Comparison of ENCODE assay signal across 8 mouse cellular contexts in the genomic region with DNA sequence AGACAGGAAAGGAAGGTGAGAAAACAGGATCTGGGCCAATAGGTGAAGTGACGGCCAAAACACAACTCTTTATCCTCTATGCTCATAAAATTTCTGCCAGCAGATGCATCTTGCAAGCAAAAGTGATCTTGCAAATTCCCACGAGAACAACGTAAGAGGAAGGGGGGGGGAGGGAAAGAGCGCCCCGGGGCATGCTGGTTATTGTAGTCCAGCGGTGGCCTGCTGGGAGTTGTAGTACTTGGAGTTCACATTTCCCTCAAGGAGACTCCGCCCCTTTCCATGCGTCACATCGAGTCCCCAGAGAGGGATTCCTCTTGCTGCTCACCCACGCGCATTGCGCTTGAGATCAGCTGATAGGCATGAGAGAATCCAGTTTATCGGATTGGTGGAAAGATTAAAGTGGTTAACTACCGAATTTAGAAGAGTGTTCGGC. TPM values are rescaled to one million over a fixed set of nuclear protein-coding genes. Genes with fewer than 3 reads are reported as not detected.
DNase-seq lines count a peak whose midpoint lies in the region; ATAC-seq and TF ChIP-seq lines count a peak whose summit lies in the region.

No protein-coding gene starts in this region.

- TF ChIP-seq RAD21 in MEL (IDR thresholded peaks at IDR 0.05; ENCODE audit: low read depth, low read length) = no peak

- peak overlapping the region; percentile 52 to 60 for H3K4me3 ChIP-seq in MEL (ENCODE audit: control insufficient read depth in 1 of 2, insufficient read depth in 1 of 2, low read depth in 2 of 2, low read length in 2 of 2)
- peak overlapping the region; percentile 43 for H3K4me3 ChIP-seq in cerebellum, adult 2 months (replicated peaks; ENCODE audit: insufficient read depth, low read depth, low read length)
- H3K4me3 ChIP-seq in forebrain, postnatal 0 days (ENCODE audit: low read depth, low read length) = peak overlapping the region; percentile 28
- peak overlapping the region; percentile 32 for H3K4me3 ChIP-seq in lung, embryonic 15.5 days

- H3K4me1 ChIP-seq in MEL (ENCODE audit: control insufficient read depth in 1 of 2, insufficient read depth in 2 of 2, low read length in 2 of 2) = peaks cover 3 to 32% of the 10 kb centered on the region in 2 experiments; a peak in 3 of 4 replicates
- peaks cover 16% of the 10 kb centered on the region for H3K4me1 ChIP-seq in cerebellum, adult 2 months (ENCODE audit: control insufficient read depth, insufficient read depth, low read length)
- peaks cover 20% of the 10 kb centered on the region for H3K4me1 ChIP-seq in forebrain, postnatal 0 days (ENCODE audit: insufficient read depth)
- peaks cover 38% of the 10 kb centered on the region for H3K4me1 ChIP-seq in lung, embryonic 15.5 days

- peaks cover 34% of the 10 kb centered on the region for H3K79me2 ChIP-seq in MEL (ENCODE audit: control insufficient read depth, insufficient read depth, low read length, poor library complexity)

- peak; percentile 100 for DNase-seq in MEL (ENCODE audit: low read depth, low spot score)
- DNase-seq in cerebellum, adult 2 months = peak; percentile 95 to 97
- peak; percentile 99 for DNase-seq in forebrain, postnatal 0 days
- peak; percentile 94 for DNase-seq in heart, postnatal 4 days
- peak; percentile 98 for DNase-seq in layer of hippocampus, adult 8-10 months (ENCODE audit: low spot score in 2 of 2)
- DNase-seq in ovary, adult 18-20 months (ENCODE audit: low spot score) = peak; percentile 91
- DNase-seq in thymus, postnatal 0 days (ENCODE audit: low spot score) = peak; percentile 99

- peak in 1 of 2 experiments; percentile 93; a peak in 2 of 4 replicates for TF ChIP-seq POLR2A in MEL (IDR thresholded peaks at IDR 0.05; ENCODE audit: control insufficient read depth in 1 of 2, insufficient read depth in 1 of 2, low read depth in 1 of 2, low read length in 2 of 2, poor library complexity in 1 of 2)
- peak; percentile 73; the same call in 1 of the 2 replicates for TF ChIP-seq POLR2A in cerebellum, adult 2 months (IDR thresholded peaks at IDR 0.05; ENCODE audit: borderline replicate concordance, insufficient read depth, low read length)

- WGBS in cerebellum, adult 2 months = under 1% methylated on average over 15 of the region's 15 CpGs
- WGBS in forebrain, postnatal 0 days = 1% methylated on average over 15 of the region's 15 CpGs
- WGBS in lung, embryonic 15.5 days = under 1% methylated on average over 15 of the region's 15 CpGs

- no peaks in the 10 kb centered on the region for H3K27me3 ChIP-seq in MEL (ENCODE audit: control insufficient read depth in 1 of 2, insufficient read depth in 2 of 2, low read length in 2 of 2)
- H3K27me3 ChIP-seq in cerebellum, adult 2 months (ENCODE audit: control insufficient read depth, insufficient read depth, low read length) = no peaks in the 10 kb centered on the region
- H3K27me3 ChIP-seq in forebrain, postnatal 0 days (ENCODE audit: insufficient read depth, low read length) = no peaks in the 10 kb centered on the region
- no peaks in the 10 kb centered on the region for H3K27me3 ChIP-seq in lung, embryonic 15.5 days

- ATAC-seq in forebrain, postnatal 0 days = peak; percentile 92
- ATAC-seq in lung, embryonic 15.5 days (ENCODE audit: borderline replicate concordance, extremely low read depth, low FRiP score, low TSS enrichment) = peak; percentile 82

- peaks cover 0 to 32% of the 10 kb centered on the region in 2 experiments; a peak in 2 of 4 replicates for H3K36me3 ChIP-seq in MEL (ENCODE audit: control insufficient read depth in 1 of 2, insufficient read depth in 2 of 2, low read length in 2 of 2)
- no peaks in the 10 kb centered on the region for H3K36me3 ChIP-seq in forebrain, postnatal 0 days (ENCODE audit: insufficient read depth)
- no peaks in the 10 kb centered on the region for H3K36me3 ChIP-seq in lung, embryonic 15.5 days

- H3K9me3 ChIP-seq in MEL (replicated peaks; ENCODE audit: insufficient read depth, low read length) = no peaks in the 10 kb centered on the region
- H3K9me3 ChIP-seq in forebrain, postnatal 0 days (ENCODE audit: low read length) = no peaks in the 10 kb centered on the region
- no peaks in the 10 kb centered on the region for H3K9me3 ChIP-seq in lung, embryonic 15.5 days

- no peak for TF ChIP-seq CTCF in MEL (IDR thresholded peaks at IDR 0.05 in 2 of 3, conservative IDR thresholded peaks at IDR 0.05 in 1 of 3; ENCODE audit: control insufficient read depth in 1 of 3, insufficient read depth in 1 of 3, low read depth in 2 of 3, low read length in 3 of 3, poor library complexity in 1 of 3, severe bottlenecking in 1 of 3)
- no peak for TF ChIP-seq CTCF in cerebellum, adult 2 months (IDR thresholded peaks at IDR 0.05; ENCODE audit: borderline replicate concordance, insufficient read depth, low read depth, low read length)
- TF ChIP-seq CTCF in forebrain, postnatal 0 days (IDR thresholded peaks at IDR 0.05; ENCODE audit: low read depth) = no peak

- peak overlapping the region; percentile 93 for H3K27ac ChIP-seq in MEL (ENCODE audit: control insufficient read depth, low read depth, low read length)
- peak overlapping the region; percentile 61; the same call in 1 of the 2 replicates for H3K27ac ChIP-seq in cerebellum, adult 2 months (ENCODE audit: insufficient read depth, low read length)
- peak overlapping the region; percentile 72 for H3K27ac ChIP-seq in forebrain, postnatal 0 days (ENCODE audit: low read depth, low read length)
- H3K27ac ChIP-seq in lung, embryonic 15.5 days = peak overlapping the region; percentile 46; the same call in 1 of the 2 replicates

- TF ChIP-seq EP300 in MEL (IDR thresholded peaks at IDR 0.05; ENCODE audit: low read depth in 1 of 2, low read length in 2 of 2) = peak in 1 of 2 experiments; percentile 13; a peak in 1 of 4 replicates

- peak overlapping the region; percentile 53 for H3K4me2 ChIP-seq in forebrain, postnatal 0 days (ENCODE audit: low read depth)
- H3K4me2 ChIP-seq in lung, embryonic 15.5 days = peak overlapping the region; percentile 61

- peak overlapping the region; percentile 78 for H3K9ac ChIP-seq in MEL (ENCODE audit: control insufficient read depth, low read depth, low read length, poor library complexity, severe bottlenecking)
- peak overlapping the region; percentile 56 for H3K9ac ChIP-seq in forebrain, postnatal 0 days
- peak overlapping the region; percentile 44 for H3K9ac ChIP-seq in lung, embryonic 15.5 days

TF ChIP-seq in MEL, 35 proteins besides CTCF, POLR2A, EP300 and RAD21 (continues in another document):
- TF ChIP-seq MEF2A (IDR thresholded peaks at IDR 0.05; ENCODE audit: extremely low read depth, insufficient replicate concordance, low read depth, low read length, poor library complexity, severe bottlenecking) (no peak), MYC (IDR thresholded peaks at IDR 0.05; ENCODE audit: low read depth, low read length) (no peak; the same call in 1 of the 2 replicates)

RNA-seq across cellular contexts. Expression of a gene that starts 2.5 kb away (rescaled TPM):
- total RNA-seq in MEL (2012; rRNA removed) = 156 and 164 TPM in 2 replicates
- polyA plus RNA-seq in MEL (2012; ENCODE audit: insufficient read depth in 1 of 2, insufficient read length in 2 of 2, low read depth in 1 of 2, low replicate concordance in 2 of 2, missing spikeins in 1 of 2) = 100 to 1,000 TPM in 1 of 2 experiments, not detected in 1; 343 TPM
- 195 and 219 TPM in 2 replicates for polyA plus RNA-seq in cerebellum, adult 2 months (2012; rRNA removed)
- 161 TPM in 2 replicates for total RNA-seq in forebrain, postnatal 0 days (2014; rRNA removed)
- polyA plus RNA-seq in forebrain, postnatal 0 days (2015; fragmentation: Nextera tagmentation; extraction: Ambion mirVana) = 328 and 369 TPM in 2 replicates
- total RNA-seq in heart, postnatal 4 days (2021) = 100 to 1,000 TPM; 131 to 137 TPM
- total RNA-seq in layer of hippocampus, adult 8-10 months (2022) = 100 to 1,000 TPM; 196 to 224 (median 216) TPM
- 280 and 282 TPM in 2 replicates for polyA plus RNA-seq in lung, embryonic 15.5 days (2015; fragmentation: Nextera tagmentation; extraction: Ambion mirVana)
- 215 and 236 TPM in 2 replicates for polyA plus RNA-seq in thymus, postnatal 0 days (2015; fragmentation: Nextera tagmentation; extraction: Ambion mirVana)

RNA-seq across cellular contexts. Expression of a gene that starts 26.9 kb away (rescaled TPM):
- 5.2 and 8.1 TPM in 2 replicates for total RNA-seq in MEL (2012; rRNA removed)
- 1 to 10 TPM in 1 of 2 experiments, not detected in 1; 5.9 TPM for polyA plus RNA-seq in MEL (2012; ENCODE audit: insufficient read depth in 1 of 2, insufficient read length in 2 of 2, low read depth in 1 of 2, low replicate concordance in 2 of 2, missing spikeins in 1 of 2)
- 12.2 and 15.1 TPM in 2 replicates for polyA plus RNA-seq in cerebellum, adult 2 months (2012; rRNA removed)
- not detected in 2 replicates for total RNA-seq in forebrain, postnatal 0 days (2014; rRNA removed)
- 7.5 and 9.7 TPM in 2 replicates for polyA plus RNA-seq in forebrain, postnatal 0 days (2015; fragmentation: Nextera tagmentation; extraction: Ambion mirVana)
- total RNA-seq in heart, postnatal 4 days (2021) = 10 to 100 TPM; 23.0 to 26.1 TPM
- 10 to 100 TPM; 35.0 to 46.6 (median 40.9) TPM for total RNA-seq in layer of hippocampus, adult 8-10 months (2022)
- 3.2 and 3.5 TPM in 2 replicates for polyA plus RNA-seq in lung, embryonic 15.5 days (2015; fragmentation: Nextera tagmentation; extraction: Ambion mirVana)
- polyA plus RNA-seq in thymus, postnatal 0 days (2015; fragmentation: Nextera tagmentation; extraction: Ambion mirVana) = 6.7 and 7.1 TPM in 2 replicates

RNA-seq across cellular contexts. Expression of a gene that starts 54.4 kb away (rescaled TPM):
- 9.9 and 20.8 TPM in 2 replicates for total RNA-seq in MEL (2012; rRNA removed)
- 10 to 100 TPM in 1 of 2 experiments, not detected in 1; 10.7 TPM for polyA plus RNA-seq in MEL (2012; ENCODE audit: insufficient read depth in 1 of 2, insufficient read length in 2 of 2, low read depth in 1 of 2, low replicate concordance in 2 of 2, missing spikeins in 1 of 2)
- polyA plus RNA-seq in cerebellum, adult 2 months (2012; rRNA removed) = 8.2 and 8.7 TPM in 2 replicates
- total RNA-seq in forebrain, postnatal 0 days (2014; rRNA removed) = 4.2 and 5.7 TPM in 2 replicates
- 4.3 and 4.5 TPM in 2 replicates for polyA plus RNA-seq in forebrain, postnatal 0 days (2015; fragmentation: Nextera tagmentation; extraction: Ambion mirVana)
- total RNA-seq in heart, postnatal 4 days (2021) = 10 to 100 TPM; 15.9 to 16.6 TPM
- 10 to 100 TPM; 21.3 to 37.2 (median 25.6) TPM for total RNA-seq in layer of hippocampus, adult 8-10 months (2022)
- polyA plus RNA-seq in lung, embryonic 15.5 days (2015; fragmentation: Nextera tagmentation; extraction: Ambion mirVana) = 61.4 and 68.1 TPM in 2 replicates
- 7.3 and 7.8 TPM in 2 replicates for polyA plus RNA-seq in thymus, postnatal 0 days (2015; fragmentation: Nextera tagmentation; extraction: Ambion mirVana)

RNA-seq across cellular contexts. Expression of a gene that starts 55.3 kb away (rescaled TPM):
- 18.2 and 21.7 TPM in 2 replicates for total RNA-seq in MEL (2012; rRNA removed)
- polyA plus RNA-seq in MEL (2012; ENCODE audit: insufficient read depth in 1 of 2, insufficient read length in 2 of 2, low read depth in 1 of 2, low replicate concordance in 2 of 2, missing spikeins in 1 of 2) = 10 to 100 TPM in 1 of 2 experiments, not detected in 1; 46.5 TPM
- 105 and 113 TPM in 2 replicates for polyA plus RNA-seq in cerebellum, adult 2 months (2012; rRNA removed)
- total RNA-seq in forebrain, postnatal 0 days (2014; rRNA removed) = 37.7 and 39.5 TPM in 2 replicates
- polyA plus RNA-seq in forebrain, postnatal 0 days (2015; fragmentation: Nextera tagmentation; extraction: Ambion mirVana) = 33.7 and 38.4 TPM in 2 replicates
- total RNA-seq in heart, postnatal 4 days (2021) = 10 to 100 TPM; 41.1 to 41.6 TPM
- 10 to 100 TPM; 44.5 to 47.5 (median 46.8) TPM for total RNA-seq in layer of hippocampus, adult 8-10 months (2022)
- polyA plus RNA-seq in lung, embryonic 15.5 days (2015; fragmentation: Nextera tagmentation; extraction: Ambion mirVana) = 41.7 and 43.8 TPM in 2 replicates
- 43.7 and 47.7 TPM in 2 replicates for polyA plus RNA-seq in thymus, postnatal 0 days (2015; fragmentation: Nextera tagmentation; extraction: Ambion mirVana)

Comparison
In these comparisons a context has a peak if more than half of its experiments do, and no peak if none do; other contexts are left out.
1. Peak in every context shown above with its lines: DNase-seq, ATAC-seq, H3K4me3 ChIP-seq and H3K27ac ChIP-seq.